Mouse (Mus musculus) splenic B cell, adult 2 months (primary cell): Measurements from ENCODE around the gene Tbc1d20.
"Not testable (repeated sequence)": the region's sequence is repeated elsewhere in the genome, so short reads cannot be mapped to it uniquely, and the experiment has no call there.

ENCODE experiments used
- DNase-seq: peaks from one replicate; pipeline ENCODE4 v3.0.0-alpha.2; 2011; ENCODE audit warnings: low read depth, low spot score
- H3K27me3 ChIP-seq: 2 replicates; pipeline ENCODE4 v1.6.1; 2012; ENCODE audit warnings: mild to moderate bottlenecking, low read length, moderate library complexity, mixed read lengths; ENCODE audit not compliant: control insufficient read depth, poor library complexity, insufficient read depth, severe bottlenecking
- H3K36me3 ChIP-seq: 2 replicates; pipeline ENCODE4 v1.6.1; 2012; ENCODE audit warnings: mild to moderate bottlenecking, low read length, moderate library complexity, mixed read lengths; ENCODE audit not compliant: control insufficient read depth, poor library complexity, insufficient read depth, severe bottlenecking

Gene Tbc1d20

DNA sequence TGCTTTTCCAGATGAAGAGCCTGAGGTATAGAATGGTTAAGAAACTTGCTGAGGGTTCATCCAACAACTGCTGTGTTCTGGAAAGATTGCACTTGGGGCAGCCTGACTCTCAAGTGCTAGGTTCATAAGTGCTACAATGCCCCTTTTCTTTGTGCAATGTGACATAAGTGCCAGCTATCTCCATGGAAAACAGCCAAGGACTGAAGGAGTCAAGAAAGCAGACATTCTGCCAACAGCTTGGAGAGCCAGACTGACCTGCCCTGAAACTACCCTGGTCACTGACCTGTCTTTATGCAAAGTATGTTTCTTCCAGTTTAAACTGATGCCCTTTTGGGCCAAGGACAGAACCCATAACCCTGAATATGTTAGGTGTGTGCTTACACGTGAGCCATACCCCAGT lies 43.2 kb downstream of the Tbc1d20 start:
- no peak for DNase-seq
- Histone ChIP-seq H3K36me3 (no peaks in the 10 kb centered on the region), H3K27me3 (no peaks in the 10 kb centered on the region)

DNA sequence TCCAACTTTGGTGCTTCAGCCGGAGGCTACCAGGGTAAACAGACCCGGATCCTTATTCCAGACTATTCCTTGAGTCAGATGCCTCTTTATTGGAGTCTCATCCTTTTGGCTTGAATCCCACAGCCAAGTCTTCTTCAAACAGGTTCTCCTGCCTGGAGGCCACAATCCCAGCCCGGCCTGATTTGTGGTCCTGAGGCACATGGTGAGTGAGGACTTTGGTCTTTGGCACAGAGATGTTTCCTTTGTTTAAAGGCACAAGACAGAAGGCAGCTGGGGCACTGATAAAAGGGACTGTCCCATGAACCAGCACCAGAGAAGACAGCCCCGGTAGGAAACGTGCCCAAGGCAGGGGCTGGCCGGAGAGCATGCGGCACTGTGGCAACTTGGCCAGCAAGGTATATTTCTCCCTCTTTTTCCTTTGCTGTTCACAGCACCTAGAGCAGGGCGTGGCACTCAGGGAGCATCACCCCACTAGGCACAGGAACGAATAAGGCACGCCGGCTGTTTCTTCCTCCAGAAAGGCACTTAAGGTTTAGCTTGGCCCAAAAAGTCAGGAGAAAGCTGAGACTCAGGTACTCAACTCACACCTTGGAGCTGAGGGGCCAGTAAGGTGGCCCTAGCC lies 44.1 kb downstream of the Tbc1d20 start:
- H3K27me3 ChIP-seq, result no peaks in the 10 kb centered on the region

DNA sequence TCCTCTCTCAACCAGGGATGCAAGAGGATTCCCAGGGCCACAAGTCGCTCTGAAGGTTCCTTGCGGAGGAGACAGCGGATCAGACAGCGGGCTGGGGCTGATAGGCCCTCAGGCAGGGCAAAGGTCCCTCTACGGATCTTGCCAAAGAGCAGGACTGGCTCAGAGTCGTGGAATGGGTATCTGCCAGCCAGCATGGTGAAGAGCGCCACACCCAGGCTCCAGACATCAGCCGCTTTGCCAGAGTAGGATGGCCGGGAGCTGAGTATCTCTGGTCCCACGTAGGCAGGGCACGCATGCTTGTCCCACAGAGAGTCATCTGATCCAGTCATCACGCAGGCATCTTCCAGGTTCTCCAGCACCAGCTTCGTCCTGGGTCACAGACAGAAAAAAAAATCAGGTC lies 44.7 kb downstream of the Tbc1d20 start:
- no peak for DNase-seq
- no peaks in the 10 kb centered on the region for H3K27me3 ChIP-seq
- H3K36me3 ChIP-seq, result no peaks in the 10 kb centered on the region

More for the DNA sequence above, 44.1 kb downstream of the Tbc1d20 start:
- no peaks in the 10 kb centered on the region for H3K36me3 ChIP-seq
- no peak for DNase-seq

- Histone ChIP-seq H3K27me3 (no peaks in the 10 kb centered on the region), H3K36me3 (no peaks in the 10 kb centered on the region)
- no peak for DNase-seq
These were observed 46.1 kb downstream of the Tbc1d20 start for GRCm38 (mm10) chr2:152339631-152340179.

- peak; percentile 85 for DNase-seq
- H3K36me3 ChIP-seq, result no peaks in the 10 kb centered on the region
- H3K27me3 ChIP-seq, result no peaks in the 10 kb centered on the region
These were observed 49.9 kb downstream of the Tbc1d20 start, which contains the start of gene Trib3 for GRCm38 (mm10) chr2:152343329-152344213. Gene Trib3 (minus strand): TSS chr2:152344032.

DNA sequence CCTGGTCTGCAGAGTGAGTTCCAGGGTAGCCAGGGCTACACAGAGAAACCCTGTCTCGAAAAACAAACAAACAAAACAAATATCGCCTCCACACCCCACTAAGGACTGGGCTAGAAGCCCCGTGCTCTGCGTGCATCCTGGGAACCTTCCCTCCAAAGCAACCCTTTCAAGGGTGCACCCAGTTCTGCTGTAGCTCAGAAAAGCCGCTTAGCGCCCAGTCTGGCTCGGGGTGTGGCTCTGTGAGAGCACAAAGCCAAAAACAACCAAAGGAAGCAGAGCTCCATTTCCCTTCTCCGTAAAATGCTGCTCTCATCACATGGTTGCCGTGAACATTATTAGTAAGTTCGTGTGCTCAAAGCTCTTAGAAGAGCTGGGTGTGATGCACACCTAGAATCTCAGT lies 50.7 kb downstream of the Tbc1d20 start:
- no peak for DNase-seq
- no peaks in the 10 kb centered on the region for H3K36me3 ChIP-seq
- no peaks in the 10 kb centered on the region for H3K27me3 ChIP-seq

- H3K27me3 ChIP-seq, result no peaks in the 10 kb centered on the region
- no peaks in the 10 kb centered on the region for H3K36me3 ChIP-seq
- DNase-seq, result no peak
These were observed 51.3 kb downstream of the Tbc1d20 start for GRCm38 (mm10) chr2:152344909-152345308.

GRCm38 (mm10) chr2:152345393-152345792 lies 51.8 kb downstream of the Tbc1d20 start:
- Histone ChIP-seq H3K36me3 (no peaks in the 10 kb centered on the region), H3K27me3 (no peaks in the 10 kb centered on the region)
- DNase-seq, result no peak

DNA sequence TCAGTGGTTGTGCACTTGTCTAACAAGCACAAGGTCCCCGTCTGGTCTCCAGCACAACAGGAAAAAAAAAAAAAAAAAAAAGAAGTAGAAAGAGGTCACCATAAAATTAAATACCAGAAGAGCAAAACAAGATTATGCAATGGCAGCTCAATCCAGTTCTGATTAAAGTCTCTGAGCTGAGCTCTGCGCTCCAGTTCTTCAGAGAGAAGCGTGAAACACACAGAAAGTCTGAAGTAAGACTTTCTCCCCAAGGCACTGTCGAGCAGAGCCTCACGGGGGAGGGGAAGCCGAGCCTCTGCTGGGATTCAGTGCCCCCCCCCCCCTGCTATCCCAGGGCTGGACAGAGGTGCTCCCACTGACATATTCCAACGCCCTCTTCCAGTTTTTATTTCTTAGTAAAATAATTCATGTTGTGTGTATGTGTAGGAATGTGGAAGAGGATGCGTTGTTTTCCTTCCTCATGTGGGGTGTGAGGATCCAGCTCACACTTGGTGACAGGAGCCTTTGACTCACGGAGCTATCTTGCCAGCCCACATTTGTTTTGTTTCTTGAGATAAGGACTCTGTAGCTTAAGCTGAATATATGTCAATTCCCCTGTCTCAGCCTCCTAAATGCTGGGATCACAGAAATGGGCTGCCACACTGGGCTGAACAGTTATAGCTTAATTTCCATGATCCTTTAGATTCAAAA lies 53.3 kb downstream of the Tbc1d20 start:
- DNase-seq, result no peak
- Histone ChIP-seq H3K27me3 (no peaks in the 10 kb centered on the region), H3K36me3 (no peaks in the 10 kb centered on the region)

- Histone ChIP-seq H3K27me3 (no peaks in the 10 kb centered on the region), H3K36me3 (no peaks in the 10 kb centered on the region)
- no peak for DNase-seq
These were observed 54.1 kb downstream of the Tbc1d20 start for GRCm38 (mm10) chr2:152347722-152348121.

GRCm38 (mm10) chr2:152349205-152349604 lies 55.6 kb downstream of the Tbc1d20 start:
- H3K27me3 ChIP-seq, result no peaks in the 10 kb centered on the region
- no peak for DNase-seq
- no peaks in the 10 kb centered on the region for H3K36me3 ChIP-seq

GRCm38 (mm10) chr2:152349842-152350540 lies 56.4 kb downstream of the Tbc1d20 start:
- Histone ChIP-seq H3K27me3 (no peaks in the 10 kb centered on the region), H3K36me3 (no peaks in the 10 kb centered on the region)
- no peak for DNase-seq

GRCm38 (mm10) chr2:152357254-152357653 lies 63.6 kb downstream of the Tbc1d20 start:
- DNase-seq, result no peak

GRCm38 (mm10) chr2:152358977-152359376 lies 65.3 kb downstream of the Tbc1d20 start:
- not testable (repeated sequence) for H3K27me3 ChIP-seq, H3K36me3 ChIP-seq
- DNase-seq, result peak; percentile 55

More at GRCm38 (mm10) chr2:152357254-152357653, 63.6 kb downstream of the Tbc1d20 start:
- H3K36me3 ChIP-seq, result no peaks in the 10 kb centered on the region
- no peaks in the 10 kb centered on the region for H3K27me3 ChIP-seq
